Mouse (Mus musculus): ENCODE data around the gene Slc35a1.
A peak's percentile ranks its signal among the peaks of the same experiment; 100 is the strongest.

Gene Slc35a1

DNA sequence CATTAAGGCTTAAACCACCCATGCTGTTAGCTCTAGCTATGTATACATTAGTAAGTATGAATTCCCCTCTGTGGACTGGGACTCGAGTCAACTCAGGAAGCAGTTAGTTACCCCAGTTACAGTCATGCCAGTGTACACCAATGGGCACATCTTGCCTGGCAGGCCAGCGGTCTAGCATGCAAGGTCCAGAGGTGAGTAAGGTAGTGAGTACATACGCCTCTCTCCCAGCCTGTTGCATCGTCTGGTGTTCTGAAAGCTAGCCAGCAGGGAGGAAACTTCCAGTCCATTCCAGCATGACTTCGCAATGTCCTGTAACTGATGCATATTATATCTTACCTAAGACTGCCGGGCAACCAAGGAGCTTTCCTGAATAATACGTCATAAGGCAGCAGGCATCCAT, 34.1 kb downstream of the Slc35a1 start:
- DNase-seq (ENCODE audit: low spot score) = no peak

DNA sequence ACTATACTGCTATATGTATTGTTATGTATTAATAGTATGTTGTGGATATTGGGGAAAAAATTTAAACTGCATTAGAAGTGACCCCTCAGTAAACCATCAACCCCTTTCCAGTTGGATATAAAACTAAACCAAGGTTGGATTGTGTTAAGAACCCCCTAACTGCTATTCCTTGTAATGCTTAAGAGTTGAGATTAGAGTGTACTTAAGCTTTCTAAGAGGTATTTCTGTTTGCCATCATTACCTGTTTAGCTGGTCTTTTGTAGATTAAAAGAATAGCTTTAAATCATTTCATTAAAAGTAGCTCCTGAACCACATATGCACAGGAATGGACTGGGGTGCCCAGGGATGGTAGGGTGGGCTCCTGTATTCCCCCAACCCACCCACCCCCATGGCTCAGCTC, 42.5 kb downstream of the Slc35a1 start:
- no peak for DNase-seq (ENCODE audit: low spot score)

DNA sequence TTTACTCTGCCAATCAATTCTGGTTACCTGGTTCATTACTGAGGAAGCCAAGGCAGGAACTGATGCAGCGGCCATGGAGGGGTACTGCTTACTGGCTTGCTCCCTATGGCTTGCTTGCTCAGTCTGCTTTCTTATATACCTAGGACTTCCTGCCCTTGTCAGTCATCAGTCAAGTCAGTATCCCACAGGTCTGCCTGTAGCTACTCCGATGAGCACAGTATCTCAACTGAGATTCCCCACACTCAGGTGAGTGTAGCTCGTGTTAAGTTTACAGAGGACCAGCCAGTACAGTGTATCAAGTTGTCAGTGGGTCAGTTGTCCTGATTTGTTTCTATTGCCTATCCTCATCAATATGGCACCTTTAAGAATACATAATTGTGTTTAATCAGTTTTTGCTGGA, 46.5 kb downstream of the Slc35a1 start:
- DNase-seq (ENCODE audit: low spot score) = no peak

DNA sequence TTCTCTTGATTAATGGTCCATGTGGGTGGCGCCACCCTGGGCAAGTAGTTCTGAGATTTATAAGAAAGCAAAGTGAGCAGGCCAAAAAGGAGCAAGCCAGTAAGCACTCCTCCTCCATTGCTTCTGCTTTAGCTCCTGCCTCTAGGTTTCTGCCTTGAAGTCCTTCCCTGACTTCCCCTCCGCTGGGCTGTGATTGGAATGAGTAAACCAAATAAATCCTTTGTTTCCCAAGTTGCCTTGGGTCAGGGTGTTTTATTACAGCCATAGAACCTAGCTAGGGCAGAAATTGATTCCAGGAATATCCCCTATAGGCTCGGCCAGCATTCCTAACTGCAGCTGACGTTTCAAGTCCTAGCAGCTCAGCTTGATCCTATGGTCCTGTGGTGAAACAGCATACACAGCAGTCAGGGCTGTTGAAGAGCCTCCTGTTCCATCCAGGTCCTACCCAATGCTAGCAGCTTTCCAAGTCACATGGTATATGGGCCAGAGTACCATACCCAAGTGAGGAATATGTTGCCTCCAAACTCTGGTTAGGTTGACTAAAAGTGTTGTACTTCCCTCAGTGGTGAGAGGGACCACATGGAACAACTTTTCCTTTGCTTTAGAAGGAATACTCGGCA, 47.4 kb downstream of the Slc35a1 start:
- DNase-seq (ENCODE audit: low spot score) = no peak

DNA sequence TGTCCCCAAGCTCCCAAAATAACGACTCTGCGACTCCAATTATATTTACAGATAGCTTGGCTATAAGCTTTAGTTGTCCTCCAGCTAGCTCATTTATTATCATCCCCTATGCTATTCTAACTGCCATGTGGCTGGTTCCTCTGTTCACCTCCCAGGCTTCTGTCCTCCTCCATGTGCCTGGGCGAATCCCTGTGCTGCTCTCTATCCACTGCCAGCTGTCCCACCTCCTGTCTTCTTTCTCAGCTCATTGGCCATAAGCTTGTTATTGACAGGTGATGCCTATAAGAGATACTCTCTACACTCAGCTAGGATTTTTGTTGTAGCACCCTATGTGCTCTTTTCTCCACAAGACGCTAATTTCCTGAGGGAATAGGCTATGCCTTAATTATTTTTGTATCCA, 49.4 kb downstream of the Slc35a1 start:
- DNase-seq (ENCODE audit: low spot score) = no peak

DNA sequence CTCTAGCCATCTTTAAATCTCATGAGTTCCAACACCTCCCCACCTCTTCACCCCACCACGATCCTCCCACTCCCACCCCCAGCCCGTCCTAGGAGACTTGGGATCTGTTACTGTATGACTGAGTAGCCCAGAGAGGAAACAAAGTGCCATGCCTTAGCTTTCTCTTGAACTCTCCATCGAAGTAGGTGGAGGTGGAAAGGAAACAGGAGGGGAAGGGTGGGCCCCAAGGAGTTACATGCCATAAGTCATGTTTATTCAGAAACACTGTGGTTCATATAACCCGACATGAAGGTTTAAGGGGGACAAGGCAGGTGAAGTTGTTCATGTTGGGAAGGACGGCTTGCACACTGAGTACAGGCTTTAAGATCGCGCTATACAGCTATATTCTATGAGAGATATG, 49.9 kb downstream of the Slc35a1 start:
- no peak for DNase-seq (ENCODE audit: low spot score)

DNA sequence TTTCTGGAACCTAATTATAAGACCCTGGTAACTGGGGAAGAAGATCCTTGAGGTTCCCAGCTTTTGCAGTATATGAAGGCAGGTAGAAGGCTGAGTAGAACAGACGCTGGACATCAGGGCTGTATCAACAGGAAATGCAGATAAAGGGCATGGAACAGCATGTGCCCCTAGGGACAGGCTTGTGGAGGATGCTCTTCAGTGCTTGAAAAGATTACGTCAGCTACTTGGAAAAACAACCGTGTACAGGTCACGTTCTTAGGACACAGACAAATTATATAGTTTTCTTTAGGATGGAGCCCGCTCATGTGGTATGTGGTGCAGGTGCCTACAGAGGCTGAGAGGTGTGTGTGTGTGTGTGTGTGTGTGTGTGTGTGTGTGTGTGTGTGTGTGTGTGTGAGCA, 51.2 kb downstream of the Slc35a1 start:
- no peak for DNase-seq (ENCODE audit: low spot score)

DNA sequence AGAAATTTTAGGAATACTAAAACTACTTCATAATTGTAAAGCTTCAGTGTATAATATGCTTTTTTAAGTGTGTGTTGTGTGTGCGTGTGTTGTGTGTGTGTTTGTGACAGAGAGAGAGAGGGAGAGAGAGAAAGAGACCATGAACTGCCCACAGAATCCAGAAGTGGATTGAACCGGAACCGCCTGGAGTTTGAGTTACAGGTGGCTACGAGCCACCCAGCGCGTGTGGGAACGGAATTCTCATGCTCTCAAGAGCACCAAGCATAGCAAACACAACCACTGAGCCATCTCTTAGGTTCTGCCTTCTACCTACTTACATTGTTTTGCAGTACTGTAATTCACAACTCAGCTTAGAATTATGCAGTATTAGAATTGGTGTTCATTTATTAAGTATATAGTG, 53.1 kb downstream of the Slc35a1 start:
- no peak for DNase-seq (ENCODE audit: low spot score)

DNA sequence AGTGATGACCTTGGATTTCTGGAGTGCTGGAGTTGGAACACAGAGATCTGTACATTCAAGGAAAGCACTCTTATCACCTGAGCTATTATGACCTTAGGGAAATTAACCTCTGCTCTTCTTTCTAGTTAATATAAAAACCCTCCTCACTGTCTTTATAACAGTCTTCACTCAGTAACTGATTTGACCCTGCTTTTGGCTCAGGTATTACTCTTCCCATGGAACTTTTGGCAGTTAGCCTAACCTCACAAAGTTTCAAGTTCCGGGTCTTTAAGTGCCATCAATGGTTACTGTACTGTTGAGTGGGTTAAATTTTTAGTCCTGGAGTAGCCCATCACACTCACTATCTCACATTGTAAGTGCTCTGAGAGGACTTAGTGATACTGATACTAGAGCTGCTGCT, 57.3 kb downstream of the Slc35a1 start:
- no peak for DNase-seq (ENCODE audit: low spot score)

DNA sequence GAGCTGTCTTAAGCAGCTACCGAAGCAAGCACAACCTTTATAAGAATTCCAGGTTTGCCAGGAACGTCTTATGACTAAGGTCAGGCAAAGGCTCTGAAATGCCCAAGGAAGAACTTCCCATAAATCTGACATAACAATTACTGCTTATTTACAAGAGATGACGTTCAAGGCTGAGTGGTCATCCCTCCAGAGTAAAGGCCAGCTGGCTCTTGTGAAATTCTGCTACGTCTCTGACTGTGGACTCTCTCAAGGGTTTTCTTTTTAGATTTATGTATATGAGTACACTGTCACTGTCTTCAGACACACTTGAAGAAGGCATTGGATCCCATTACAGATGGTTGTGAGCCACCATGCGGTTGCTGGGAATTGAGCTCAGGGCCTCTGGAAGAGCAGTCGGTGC, 60.8 kb downstream of the Slc35a1 start:
- no peak for DNase-seq (ENCODE audit: low spot score)

DNA sequence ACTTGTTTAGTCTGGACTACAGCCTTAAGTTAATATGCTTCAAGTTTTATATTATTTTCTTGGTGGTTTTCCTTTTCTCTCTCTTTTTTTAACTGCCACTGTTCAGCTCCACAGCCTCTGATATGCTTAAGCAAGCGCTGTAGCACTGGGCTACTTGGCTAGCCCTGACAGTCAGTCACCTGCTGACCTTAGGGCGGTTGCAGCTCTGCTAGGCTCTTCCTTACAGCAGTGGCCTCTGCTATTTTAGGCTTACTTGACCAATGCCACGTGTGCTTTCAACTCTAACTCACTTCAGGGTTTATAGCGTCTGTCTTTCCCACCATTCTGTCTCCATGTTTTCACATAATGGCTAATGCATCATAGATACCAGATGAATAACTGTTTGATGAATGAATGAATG, 61.7 kb downstream of the Slc35a1 start:
- DNase-seq (ENCODE audit: low spot score) = no peak

DNA sequence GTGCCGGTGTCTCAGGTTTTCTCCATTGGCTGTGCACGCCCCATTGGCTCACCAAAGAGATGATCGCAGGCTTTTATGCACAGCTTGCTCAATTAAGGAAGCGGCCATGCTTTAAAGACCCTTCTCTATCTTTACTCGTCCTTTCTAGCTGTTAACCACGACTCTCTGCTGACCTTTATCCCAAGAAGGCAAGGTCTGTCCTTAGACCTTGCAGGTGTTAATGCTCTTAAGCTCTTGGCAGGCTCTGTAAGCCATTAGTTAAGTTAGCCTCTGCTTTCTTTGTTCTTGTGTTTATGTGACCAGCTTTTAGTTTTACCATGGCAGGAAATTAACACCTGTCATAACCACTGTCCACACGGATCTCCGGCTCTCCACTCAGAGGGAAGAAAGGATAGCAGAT, 71.1 kb downstream of the Slc35a1 start:
- DNase-seq (ENCODE audit: low spot score) = no peak

DNA sequence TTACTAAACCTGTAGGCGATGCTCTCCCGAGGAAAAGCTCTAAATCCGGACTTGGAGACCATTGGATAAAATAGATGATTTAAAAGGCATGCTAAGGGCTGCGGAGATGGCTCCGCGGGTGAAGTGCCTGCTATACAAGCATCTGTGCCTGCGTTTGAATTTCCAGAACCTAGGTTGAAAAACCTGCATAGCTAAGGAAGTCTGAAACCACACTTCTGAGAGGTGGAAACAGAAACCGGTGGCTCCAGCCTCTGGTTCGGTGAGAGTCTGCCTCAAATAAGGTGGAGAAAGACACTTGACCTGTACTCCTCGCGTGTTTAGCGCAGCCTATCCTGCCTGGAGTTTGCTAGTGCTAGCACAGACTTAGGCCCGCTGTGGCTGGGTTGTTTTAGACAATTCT, 71.9 kb downstream of the Slc35a1 start:
- DNase-seq (ENCODE audit: low spot score) = no peak

DNA sequence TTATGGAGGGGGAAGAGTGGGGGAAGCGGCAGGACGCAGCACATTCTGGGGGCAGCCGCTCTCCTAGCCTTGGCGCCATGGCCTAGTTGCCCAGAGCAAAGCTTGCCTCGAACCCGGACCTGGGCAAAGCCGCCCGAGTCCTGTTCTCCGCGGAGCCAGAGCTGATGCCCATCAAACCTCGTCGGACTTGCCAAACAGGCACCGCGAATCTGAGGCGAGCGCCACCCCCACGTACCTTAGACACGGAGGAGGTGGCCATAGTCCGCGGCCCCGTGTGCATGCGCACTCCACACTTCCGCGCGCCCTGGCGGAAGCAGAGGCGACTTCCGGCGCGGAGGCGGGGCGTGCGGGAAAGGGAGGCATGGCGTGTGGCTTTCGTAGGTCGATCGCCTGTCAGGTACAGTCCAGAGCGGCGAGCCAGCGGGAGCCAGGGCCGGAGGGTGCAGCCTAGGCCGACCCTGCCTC, 72.6 kb downstream of the Slc35a1 start, which contains the start of the genes Orc3 and Rars2:
TSS of gene Orc3 (minus strand) at position 315 of the 465 bp plus-strand sequence.
TSS of gene Rars2 (plus strand) at position 328 of the 465 bp plus-strand sequence.
- DNase-seq (ENCODE audit: low spot score) = peak; percentile 88

DNA sequence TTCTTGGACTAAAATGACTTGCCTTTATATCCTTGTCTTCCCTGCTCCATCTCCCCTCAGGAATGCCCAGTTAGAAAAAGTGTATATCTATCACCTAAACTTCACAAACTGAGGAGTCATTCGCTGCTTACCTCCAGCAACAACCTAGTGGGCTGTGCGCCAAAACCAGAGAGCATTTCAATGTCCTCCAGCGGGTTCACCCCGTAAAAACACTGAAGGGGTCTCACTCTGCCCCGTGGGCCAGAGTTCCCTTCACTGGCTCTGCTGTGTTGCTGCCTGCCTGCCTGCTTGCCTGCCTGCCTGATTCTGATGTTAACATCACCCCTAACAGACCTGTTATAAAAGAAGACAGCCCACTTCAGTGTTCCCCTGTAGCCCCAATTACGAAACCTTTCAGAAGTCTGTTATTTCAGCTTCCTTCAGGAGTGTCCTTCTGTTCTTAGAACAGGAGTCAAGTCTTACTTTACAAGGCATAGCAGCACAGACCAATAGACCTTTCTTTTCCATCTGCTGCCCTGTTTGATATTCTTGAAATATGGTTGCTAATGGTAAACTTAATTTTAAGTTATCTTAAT, 73.6 kb downstream of the Slc35a1 start:
- peak; percentile 8 for DNase-seq (ENCODE audit: low spot score)
